Mouse (Mus musculus): ENCODE data around the gene Golga3.

Golga3 gene

DNA sequence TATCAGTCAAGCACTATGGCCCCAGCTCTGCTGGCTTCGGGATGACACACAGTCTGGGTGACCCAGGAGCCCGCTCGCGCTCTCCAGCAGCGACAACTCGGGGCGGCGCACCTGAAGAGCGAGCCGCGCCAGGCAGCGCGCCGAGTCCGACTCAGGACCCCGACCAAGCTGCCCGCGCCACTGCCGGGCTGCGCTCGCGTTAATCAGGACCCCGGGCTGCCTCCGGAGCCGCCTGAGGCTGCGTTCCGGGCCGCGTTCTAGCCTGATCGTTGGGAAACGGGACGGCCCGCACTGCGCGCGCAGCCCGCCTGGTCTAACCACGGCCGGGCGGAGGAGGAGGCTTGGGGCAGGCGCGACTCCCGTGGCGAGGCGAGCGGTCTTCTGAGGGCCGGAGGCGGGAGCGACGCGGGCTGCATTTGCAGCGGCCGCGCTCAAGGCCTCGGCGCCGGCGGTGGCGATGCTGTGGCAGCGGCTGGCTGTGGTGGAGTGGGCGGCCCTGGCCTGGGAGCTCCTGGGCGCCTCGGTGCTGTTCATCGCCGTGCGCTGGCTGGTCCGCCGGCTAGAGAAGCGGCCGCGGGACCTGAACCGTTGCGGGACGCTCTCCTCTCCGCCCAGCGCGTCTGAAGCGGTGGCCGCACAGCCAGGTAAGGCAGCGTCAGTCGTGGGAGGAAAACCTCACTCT lies 54.4 kb downstream of the Golga3 start, which contains the start of gene Ankle2:
Gene Ankle2 (plus strand): TSS at position 225 of the 682 bp plus-strand sequence.
- peak; percentile 89 to 90 for DNase-seq (ENCODE audit: low spot score in 2 of 2)

DNA sequence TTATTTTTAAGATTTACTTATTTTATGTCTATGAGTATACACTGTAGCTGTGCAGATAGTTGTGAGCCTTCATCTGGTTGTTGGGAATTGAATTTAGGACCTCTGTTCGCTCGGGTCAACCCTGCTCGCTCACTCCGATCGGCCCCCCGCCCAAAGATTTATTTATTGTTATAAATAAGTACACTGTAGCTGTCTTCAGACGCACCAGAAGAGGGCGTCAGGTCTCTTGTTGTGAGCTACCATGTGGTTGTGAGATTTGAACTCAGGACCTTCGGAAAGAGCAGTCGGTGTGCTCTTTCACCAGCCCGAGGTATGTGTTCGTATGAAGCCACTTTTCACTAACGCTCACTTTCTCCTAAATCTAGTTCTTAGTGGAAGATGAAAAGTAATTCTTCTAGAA lies 55.1 kb downstream of the Golga3 start:
- DNase-seq (ENCODE audit: low spot score in 2 of 2), result no peak

DNA sequence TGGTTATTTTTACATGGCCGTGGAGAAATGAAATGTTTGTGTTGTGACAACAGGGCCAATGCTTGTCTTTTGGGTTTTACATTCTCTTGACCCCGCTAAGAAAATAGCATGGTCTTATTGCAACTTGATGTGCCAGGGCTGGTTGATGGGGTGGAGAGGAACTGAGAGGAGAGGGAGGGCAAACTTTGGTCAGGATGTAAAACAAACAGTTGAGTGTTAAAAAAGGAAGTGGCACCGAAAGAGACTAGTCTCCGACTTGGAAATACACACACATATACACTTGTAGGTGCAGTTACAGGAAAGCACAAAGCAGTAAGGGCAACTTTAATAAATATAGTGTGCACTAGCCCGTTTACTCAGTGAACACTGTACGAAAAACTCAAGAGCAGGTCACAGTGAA lies 55.8 kb downstream of the Golga3 start:
- DNase-seq (ENCODE audit: low spot score in 2 of 2), result no peak

DNA sequence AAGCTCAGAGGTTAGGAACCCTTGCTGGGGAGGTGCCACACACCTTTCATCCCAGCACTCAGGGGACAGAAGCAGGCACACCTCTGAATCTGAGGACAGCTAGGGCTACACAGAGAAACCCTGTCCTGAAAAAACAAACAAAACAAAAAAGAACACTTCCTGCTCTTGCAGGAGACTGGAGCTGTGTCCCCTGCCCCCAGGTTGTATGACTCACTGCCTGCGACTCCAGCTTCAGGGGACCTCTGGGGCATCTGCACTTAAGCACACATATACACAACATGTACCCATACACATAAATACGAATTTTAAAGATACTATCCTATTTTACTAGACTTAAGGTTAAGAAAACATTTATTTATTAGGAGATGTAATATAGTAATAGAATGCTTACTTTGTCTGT lies 67.6 kb downstream of the Golga3 start:
- DNase-seq (ENCODE audit: low spot score in 2 of 2), result no peak

DNA sequence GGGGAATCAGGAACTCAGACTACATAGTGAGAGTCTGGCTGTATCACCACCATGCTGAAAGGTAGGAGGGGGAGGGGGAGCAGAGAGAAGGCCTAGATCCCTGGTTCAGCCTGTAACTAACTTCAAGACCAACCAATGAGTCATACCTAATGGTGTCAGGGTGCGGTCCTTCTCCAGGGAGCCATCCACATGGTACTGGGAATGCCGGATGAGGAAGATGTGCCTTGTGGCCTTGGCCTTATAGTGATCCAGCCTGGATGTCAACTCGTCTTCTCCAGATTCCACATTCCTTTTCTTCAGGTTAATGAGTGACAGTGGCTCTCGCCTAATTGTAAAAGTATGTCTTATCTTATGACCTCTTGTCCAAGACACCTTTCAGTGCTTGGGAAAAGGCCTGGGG lies 90.4 kb downstream of the Golga3 start:
- no peak for DNase-seq (ENCODE audit: low spot score in 2 of 2)

DNA sequence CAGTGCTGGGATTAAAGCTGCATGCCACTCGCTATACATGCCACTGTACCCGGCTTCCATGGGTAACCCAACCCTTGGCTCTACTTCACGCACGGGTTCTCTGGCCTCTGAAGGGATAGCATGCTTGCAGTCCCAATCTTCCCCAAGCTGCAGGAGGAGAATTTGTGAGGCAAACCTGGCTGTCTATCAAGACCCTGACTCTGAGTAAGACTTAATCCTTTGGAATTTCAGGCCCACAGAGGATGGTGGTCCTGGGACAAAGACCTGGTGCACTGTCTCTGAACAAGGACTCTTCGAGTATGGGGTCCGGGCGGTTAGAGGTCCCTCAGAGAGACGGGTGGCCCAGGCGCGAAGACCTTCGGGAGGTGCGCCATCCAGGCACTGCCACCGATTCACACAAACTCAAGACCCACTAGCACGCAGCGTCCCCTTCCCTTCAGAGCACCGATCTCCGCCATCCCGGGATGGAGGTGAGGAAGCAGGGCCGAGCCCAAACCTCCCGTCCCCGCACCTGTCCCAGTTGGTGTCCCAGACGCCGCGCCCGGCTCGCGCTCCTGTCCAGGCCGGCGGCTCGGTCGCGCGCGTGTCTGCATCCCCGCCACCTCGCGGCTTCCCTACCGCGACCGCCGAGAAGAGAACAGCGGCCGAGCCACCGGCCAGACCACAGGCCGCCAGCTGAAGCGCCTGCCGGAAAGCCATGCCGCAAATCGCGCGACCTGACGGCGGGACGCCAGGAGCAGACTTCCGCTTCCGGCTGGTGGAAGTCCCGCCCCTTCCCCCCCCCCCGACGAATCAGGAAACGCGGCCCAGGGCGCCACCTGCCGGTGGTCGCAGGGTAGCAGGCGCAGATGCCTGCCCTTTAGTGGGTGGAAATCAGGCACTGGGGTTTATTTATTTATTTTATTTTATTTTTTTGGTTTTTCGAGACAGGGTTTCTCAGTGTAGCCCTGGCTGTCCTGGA lies 92.9 kb downstream of the Golga3 start, which contains the start of gene Pgam5:
Gene Pgam5 (minus strand): TSS at position 773 of the 961 bp plus-strand sequence.
- DNase-seq (ENCODE audit: low spot score in 2 of 2), result peak; percentile 85 to 86

DNA sequence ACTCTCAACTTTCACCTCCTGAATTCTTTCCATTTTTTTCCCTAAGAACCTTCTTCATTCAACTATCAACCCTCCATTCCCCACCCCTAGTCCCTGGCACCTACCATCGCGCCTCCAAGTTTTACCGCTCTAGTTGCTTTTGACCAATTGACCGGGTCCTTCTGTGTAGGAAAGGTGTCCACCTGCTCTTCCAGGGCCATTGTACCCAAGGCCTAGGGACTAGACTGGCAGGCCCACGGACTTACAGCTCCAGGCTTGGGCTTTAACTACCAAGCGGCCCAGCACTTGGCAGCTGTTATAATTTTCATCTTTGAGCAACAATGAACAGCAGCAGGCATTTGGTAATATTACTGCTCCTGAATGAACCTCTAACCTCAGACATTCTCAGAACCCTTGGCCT lies 93.7 kb downstream of the Golga3 start:
- no peak for DNase-seq (ENCODE audit: low spot score in 2 of 2)

DNA sequence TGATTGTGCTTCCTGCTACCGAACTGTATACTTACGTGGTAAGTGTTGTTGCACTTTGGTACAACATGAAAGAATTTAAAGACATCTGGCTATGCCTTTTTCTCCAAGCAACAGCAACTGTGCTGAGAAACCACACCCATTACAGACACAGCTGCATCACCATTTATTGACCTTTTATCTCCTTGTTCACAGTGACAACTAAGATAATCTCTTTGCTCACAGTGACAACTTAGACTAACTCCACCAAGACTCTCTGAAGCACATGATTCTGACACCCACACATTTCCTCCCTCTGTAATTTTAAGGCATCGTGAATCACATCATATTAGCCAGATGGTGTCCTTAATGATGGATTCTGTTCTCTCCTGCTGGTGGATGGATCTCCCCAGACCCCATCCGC lies 97.6 kb downstream of the Golga3 start:
- no peak for DNase-seq (ENCODE audit: low spot score in 2 of 2)

DNA sequence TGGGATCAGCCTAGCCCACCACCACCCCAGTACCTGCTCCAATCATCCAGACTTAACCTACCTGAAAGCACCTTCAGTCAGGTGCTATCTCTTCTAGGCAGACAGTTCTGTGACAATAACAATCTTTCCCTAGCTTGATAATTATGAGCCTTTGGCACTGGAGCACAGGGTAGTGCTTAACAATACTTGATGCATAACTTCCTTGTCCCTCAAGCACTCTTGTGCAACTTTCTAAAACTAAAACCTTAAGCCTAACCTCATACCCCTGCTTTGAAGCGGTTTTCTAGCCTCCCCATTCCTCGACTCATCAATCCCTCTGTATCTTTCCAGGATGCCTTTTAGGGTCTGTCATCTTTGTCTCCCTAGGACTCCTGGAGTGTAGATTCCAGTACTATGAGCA lies 98.3 kb downstream of the Golga3 start:
- no peak for DNase-seq (ENCODE audit: low spot score in 2 of 2)
